Mouse (Mus musculus): ENCODE results near the gene Ap1g1. TPM values are rescaled to one million over a fixed set of nuclear protein-coding genes. Genes with fewer than 3 reads are reported as not detected.
"Not testable (repeated sequence)": the region's sequence is repeated elsewhere in the genome, so short reads cannot be mapped to it uniquely, and the experiment has no call there.

Gene Ap1g1
- polyA plus RNA-seq, 1 experiment from 2014 or later, result 26.6 TPM

GRCm38 (mm10) chr8:109866690-109867089 lies 88.3 kb downstream of the Ap1g1 start:
- H3K36me3 ChIP-seq, result peaks cover 16% of the 10 kb centered on the region
- H3K27ac ChIP-seq (replicated peaks), result no peak overlapping the region
- H3K4me1 ChIP-seq, result peaks cover 9% of the 10 kb centered on the region
- no peaks in the 10 kb centered on the region for H3K27me3 ChIP-seq (replicated peaks)
- H3K9ac ChIP-seq, result no peak overlapping the region
- ATAC-seq (ENCODE audit: extremely low read depth, insufficient number of reproducible peaks, low FRiP score, low TSS enrichment), result no peak
- 85% methylated on average over 5 of the region's 5 CpGs for WGBS
- no peak overlapping the region for H3K4me3 ChIP-seq
- H3K4me2 ChIP-seq, result no peak overlapping the region
- no peaks in the 10 kb centered on the region for H3K9me3 ChIP-seq

- Histone ChIP-seq H3K27me3 (replicated peaks) (no peaks in the 10 kb centered on the region), H3K4me1 (peaks cover 16% of the 10 kb centered on the region), H3K36me3 (peaks cover 8% of the 10 kb centered on the region; the same call in 1 of the 2 replicates), H3K9ac (peak within 1 kb of the TSS; percentile 92), H3K4me3 (peak within 1 kb of the TSS; percentile 89), H3K27ac (replicated peaks) (peak within 1 kb of the TSS; percentile 84), H3K9me3 (no peaks in the 10 kb centered on the region), H3K4me2 (peak within 1 kb of the TSS; percentile 95)
- ATAC-seq (ENCODE audit: extremely low read depth, insufficient number of reproducible peaks, low FRiP score, low TSS enrichment), result peak; percentile 97
- under 1% methylated on average over 42 of the region's 42 CpGs for WGBS
These were observed 89.8 kb downstream of the Ap1g1 start, which contains the start of gene Phlpp2 for GRCm38 (mm10) chr8:109868003-109868679. Gene Phlpp2, plus strand, starts transcription at chr8:109868542.

GRCm38 (mm10) chr8:109868680-109869361 lies 90.5 kb downstream of the Ap1g1 start:
- ATAC-seq (ENCODE audit: extremely low read depth, insufficient number of reproducible peaks, low FRiP score, low TSS enrichment), result peak; percentile 76
- peak overlapping the region; percentile 84 for H3K27ac ChIP-seq (replicated peaks)
- under 1% methylated on average over 77 of the region's 78 CpGs for WGBS

DNA sequence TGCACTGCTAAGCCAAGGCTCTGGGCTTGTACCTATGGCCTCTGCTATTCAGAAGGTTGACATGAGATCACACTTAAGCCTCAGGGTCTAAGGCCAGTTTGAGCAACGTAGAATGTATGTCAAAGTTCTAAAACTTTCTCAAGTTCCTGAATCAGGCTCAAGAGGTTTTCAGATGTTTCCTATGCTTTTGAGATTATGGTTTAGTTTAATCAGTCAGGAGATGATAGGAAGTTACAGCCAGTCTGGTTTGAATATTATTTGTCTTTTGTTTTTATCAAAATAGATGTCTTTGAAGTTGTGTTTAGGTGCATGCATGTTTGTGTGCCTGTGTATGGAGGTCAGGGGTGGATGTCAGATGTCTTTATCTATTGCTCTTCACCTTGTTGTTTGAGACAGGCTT lies 92.7 kb downstream of the Ap1g1 start:
- no peak for ATAC-seq (ENCODE audit: extremely low read depth, insufficient number of reproducible peaks, low FRiP score, low TSS enrichment)
- 78% methylated on average over 1 of the region's 1 CpGs for WGBS
- Histone ChIP-seq H3K4me2 (no peak overlapping the region), H3K27ac (replicated peaks) (no peak overlapping the region), H3K4me1 (peaks cover 14% of the 10 kb centered on the region), H3K36me3 (0 out of 2 replicates have a peak, but pooled peaks cover 5% of the 10 kb centered on the region), H3K9me3 (no peaks in the 10 kb centered on the region), H3K9ac (no peak overlapping the region), H3K27me3 (replicated peaks) (no peaks in the 10 kb centered on the region), H3K4me3 (no peak overlapping the region)

More at GRCm38 (mm10) chr8:109868680-109869361, 90.5 kb downstream of the Ap1g1 start:
- Histone ChIP-seq H3K9ac (peak overlapping the region; percentile 92), H3K36me3 (peaks cover 8% of the 10 kb centered on the region; the same call in 1 of the 2 replicates), H3K27me3 (replicated peaks) (no peaks in the 10 kb centered on the region), H3K4me3 (peak overlapping the region; percentile 89), H3K4me1 (peaks cover 11% of the 10 kb centered on the region), H3K4me2 (peak overlapping the region; percentile 95), H3K9me3 (no peaks in the 10 kb centered on the region)

DNA sequence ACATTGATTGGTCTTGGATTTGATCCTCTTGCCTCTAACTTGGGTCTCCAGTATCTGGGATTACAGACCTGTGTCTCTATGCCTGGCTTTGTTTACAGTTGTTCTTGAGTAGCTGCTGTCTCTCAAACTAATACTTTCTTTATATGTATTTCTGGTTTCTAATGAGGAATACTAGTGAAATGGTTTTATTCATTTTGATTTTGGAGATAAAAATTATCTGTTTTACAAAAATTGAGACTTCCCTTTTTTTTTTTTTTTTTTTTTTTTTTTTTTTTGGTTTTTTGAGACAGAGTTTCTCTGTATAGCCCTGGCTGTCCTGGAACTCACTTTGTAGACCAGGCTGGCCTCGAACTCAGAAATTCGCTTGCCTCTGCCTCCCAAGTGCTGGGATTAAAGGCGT lies 95.4 kb downstream of the Ap1g1 start:
- not testable (repeated sequence) for H3K4me3 ChIP-seq; H3K27me3 ChIP-seq (replicated peaks); ATAC-seq (ENCODE audit: extremely low read depth, insufficient number of reproducible peaks, low FRiP score, low TSS enrichment); H3K9me3 ChIP-seq; H3K27ac ChIP-seq (replicated peaks); H3K4me2 ChIP-seq; H3K9ac ChIP-seq
- H3K36me3 ChIP-seq, result peaks cover 26% of the 10 kb centered on the region
- H3K4me1 ChIP-seq, result peaks cover 14% of the 10 kb centered on the region
- WGBS, result 94% methylated on average over 3 of the region's 3 CpGs

GRCm38 (mm10) chr8:109880012-109880662 lies 101.8 kb downstream of the Ap1g1 start:
- ATAC-seq (ENCODE audit: extremely low read depth, insufficient number of reproducible peaks, low FRiP score, low TSS enrichment), result no peak
- Histone ChIP-seq H3K27ac (replicated peaks) (no peak overlapping the region), H3K27me3 (replicated peaks) (no peaks in the 10 kb centered on the region), H3K4me2 (no peak overlapping the region), H3K36me3 (peaks cover 46% of the 10 kb centered on the region), H3K9ac (no peak overlapping the region), H3K4me3 (no peak overlapping the region), H3K9me3 (no peaks in the 10 kb centered on the region), H3K4me1 (peaks cover 3% of the 10 kb centered on the region; the same call in 1 of the 2 replicates)
- WGBS, result 79% methylated on average over 5 of the region's 5 CpGs

DNA sequence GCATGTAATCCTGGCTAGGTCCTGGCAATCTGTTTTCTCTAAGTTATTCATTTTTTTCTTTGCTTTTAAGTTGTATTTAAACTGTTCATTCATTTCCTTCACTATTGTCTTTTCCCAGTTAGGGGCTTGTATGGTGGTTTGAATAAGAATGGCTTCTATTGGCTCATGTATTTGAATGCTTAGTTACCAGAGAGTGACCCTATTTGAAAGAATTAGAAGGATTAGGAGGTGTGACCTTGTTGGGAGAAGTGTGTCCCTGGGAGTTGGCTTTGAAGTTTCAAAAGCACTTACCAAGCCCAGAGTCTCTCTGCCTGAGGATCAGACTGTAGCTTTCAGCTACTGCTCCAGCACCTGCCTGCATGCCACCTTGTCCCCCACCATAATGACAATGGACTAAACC lies 106.9 kb downstream of the Ap1g1 start:
- no peak overlapping the region for H3K4me2 ChIP-seq
- peaks cover 44% of the 10 kb centered on the region for H3K36me3 ChIP-seq
- no peak overlapping the region for H3K27ac ChIP-seq (replicated peaks)
- no peak for ATAC-seq (ENCODE audit: extremely low read depth, insufficient number of reproducible peaks, low FRiP score, low TSS enrichment)
- no peaks in the 10 kb centered on the region for H3K9me3 ChIP-seq
- no peaks in the 10 kb centered on the region for H3K27me3 ChIP-seq (replicated peaks)
- no peak overlapping the region for H3K4me3 ChIP-seq
- H3K4me1 ChIP-seq, result peaks cover 2% of the 10 kb centered on the region; the same call in 1 of the 2 replicates
- H3K9ac ChIP-seq, result no peak overlapping the region

DNA sequence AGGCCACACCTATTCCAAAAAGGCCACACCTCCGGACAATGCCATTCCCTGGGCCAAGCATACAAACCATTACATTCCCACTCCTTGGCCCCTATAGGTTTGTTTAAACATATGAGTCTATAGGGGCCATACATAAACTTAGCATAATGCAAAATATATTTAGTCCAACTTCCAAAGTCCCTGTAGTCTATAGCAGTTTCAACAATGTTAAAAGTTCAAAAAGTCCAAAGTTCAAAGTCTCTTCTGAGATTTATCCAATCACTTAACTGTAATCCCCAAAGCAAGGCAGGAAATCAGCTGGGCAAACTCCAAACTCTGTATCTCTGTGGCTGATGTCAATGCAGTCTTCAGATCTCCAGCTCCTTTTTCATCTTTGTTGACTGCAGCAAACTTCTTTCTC lies 110.9 kb downstream of the Ap1g1 start:
- WGBS, result 83% methylated on average over 1 of the region's 1 CpGs
- H3K4me1 ChIP-seq, result no peaks in the 10 kb centered on the region
- no peak for ATAC-seq (ENCODE audit: extremely low read depth, insufficient number of reproducible peaks, low FRiP score, low TSS enrichment)

GRCm38 (mm10) chr8:109890794-109891585 lies 112.6 kb downstream of the Ap1g1 start:
- Histone ChIP-seq H3K27ac (replicated peaks) (no peak overlapping the region), H3K36me3 (peaks cover 44% of the 10 kb centered on the region), H3K27me3 (replicated peaks) (no peaks in the 10 kb centered on the region), H3K4me2 (no peak overlapping the region), H3K4me3 (no peak overlapping the region), H3K4me1 (no peaks in the 10 kb centered on the region), H3K9ac (no peak overlapping the region), H3K9me3 (0 out of 2 replicates have a peak, but pooled peaks cover 6% of the 10 kb centered on the region)
- WGBS, result 83% methylated on average over 3 of the region's 3 CpGs
- no peak for ATAC-seq (ENCODE audit: extremely low read depth, insufficient number of reproducible peaks, low FRiP score, low TSS enrichment)

More for the DNA sequence above, 110.9 kb downstream of the Ap1g1 start:
- Histone ChIP-seq H3K4me2 (no peak overlapping the region), H3K36me3 (peaks cover 44% of the 10 kb centered on the region), H3K4me3 (no peak overlapping the region), H3K9ac (no peak overlapping the region), H3K27me3 (replicated peaks) (no peaks in the 10 kb centered on the region), H3K27ac (replicated peaks) (no peak overlapping the region), H3K9me3 (0 out of 2 replicates have a peak, but pooled peaks cover 6% of the 10 kb centered on the region)

- no peak for ATAC-seq (ENCODE audit: extremely low read depth, insufficient number of reproducible peaks, low FRiP score, low TSS enrichment)
- no peak overlapping the region for H3K9ac ChIP-seq
- no peaks in the 10 kb centered on the region for H3K4me1 ChIP-seq
- no peak overlapping the region for H3K4me2 ChIP-seq
- H3K9me3 ChIP-seq, result 0 out of 2 replicates have a peak, but pooled peaks cover 6% of the 10 kb centered on the region
- H3K27me3 ChIP-seq (replicated peaks), result no peaks in the 10 kb centered on the region
- no peak overlapping the region for H3K4me3 ChIP-seq
- no peak overlapping the region for H3K27ac ChIP-seq (replicated peaks)
- peaks cover 25% of the 10 kb centered on the region for H3K36me3 ChIP-seq
- 95% methylated on average over 1 of the region's 1 CpGs for WGBS
These were observed 116.3 kb downstream of the Ap1g1 start for GRCm38 (mm10) chr8:109894636-109895035.

DNA sequence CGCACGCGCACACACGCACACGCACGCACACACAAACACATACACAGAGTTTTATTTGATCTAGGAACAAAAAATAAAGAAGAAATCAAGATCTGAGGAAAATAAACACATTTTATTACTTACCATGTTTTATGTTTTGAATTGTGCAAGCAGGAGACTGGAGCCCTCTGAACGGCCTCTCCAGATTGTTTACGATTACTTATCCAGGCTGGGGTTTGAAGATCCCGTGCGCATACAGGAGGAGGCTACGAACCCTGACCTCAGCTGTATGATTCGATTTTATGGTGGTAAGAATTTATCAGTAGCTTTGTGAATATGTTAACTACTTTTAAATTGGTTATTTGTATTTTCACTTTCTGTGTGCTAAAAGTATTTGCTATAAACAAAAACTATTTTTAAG lies 117.0 kb downstream of the Ap1g1 start:
- Histone ChIP-seq H3K9ac (no peak overlapping the region), H3K27ac (replicated peaks) (no peak overlapping the region), H3K9me3 (0 out of 2 replicates have a peak, but pooled peaks cover 6% of the 10 kb centered on the region), H3K4me3 (no peak overlapping the region), H3K36me3 (peaks cover 22% of the 10 kb centered on the region), H3K4me2 (no peak overlapping the region), H3K4me1 (no peaks in the 10 kb centered on the region), H3K27me3 (replicated peaks) (no peaks in the 10 kb centered on the region)
- WGBS, result 91% methylated on average over 12 of the region's 12 CpGs
- ATAC-seq (ENCODE audit: extremely low read depth, insufficient number of reproducible peaks, low FRiP score, low TSS enrichment), result no peak
